Mouse (Mus musculus) retina, adult 2 months (tissue): ENCODE data around the gene Hmgn2.
"Not testable (repeated sequence)": the region's sequence is repeated elsewhere in the genome, so short reads cannot be mapped to it uniquely, and the experiment has no call there.

Source experiments
- DNase-seq: peaks from one replicate; pipeline ENCODE4 v3.0.0-alpha.2; 2012; ENCODE audit warnings: low read depth, low spot score

Hmgn2 gene

GRCm38 (mm10) chr4:133925204-133925603 lies 43.2 kb downstream of the Hmgn2 start:
- no peak for DNase-seq

- no peak for DNase-seq
These were observed 44.7 kb downstream of the Hmgn2 start for GRCm38 (mm10) chr4:133923743-133924142.

GRCm38 (mm10) chr4:133918093-133918825 lies 50.2 kb downstream of the Hmgn2 start:
- not testable (repeated sequence) for DNase-seq
